In genomic region chr1:168418903-168419302, GRCm38 (mm10) we compare ENCODE assay signal across 17 mouse cellular contexts. TPM values are rescaled to one million over a fixed set of nuclear protein-coding genes. Genes with fewer than 3 reads are reported as not detected.
A peak's percentile ranks its signal among the peaks of the same experiment; 100 is the strongest.
DNase-seq lines count a peak whose midpoint lies in the region; ATAC-seq and TF ChIP-seq lines count a peak whose summit lies in the region.
"Had no signal": no experiment of that assay in that cellular context is flagged by ENCODE, and none has a peak within 500 bp of the region (broad histone marks: within the 10 kb centered on the region; RNA-seq: fewer than 3 reads in every experiment).

No protein-coding gene starts in this region.

- 35% methylated on average over 9 of the region's 9 CpGs for WGBS in heart, embryonic 15.5 days
- 87% methylated on average over 9 of the region's 9 CpGs for WGBS in midbrain, embryonic 13.5 days
- 83% methylated on average over 9 of the region's 9 CpGs for WGBS in midbrain, postnatal 0 days
- 85% methylated on average over 9 of the region's 9 CpGs for WGBS in hindbrain, postnatal 0 days

- no peak for TF ChIP-seq CTCF in midbrain, postnatal 0 days (IDR thresholded peaks at IDR 0.05)
- no peak for TF ChIP-seq CTCF in hindbrain, postnatal 0 days (IDR thresholded peaks at IDR 0.05; ENCODE audit: low read depth)

- peak overlapping the region; percentile 57 for H3K27ac ChIP-seq in heart, embryonic 15.5 days
- 0 out of 2 replicates have a peak overlapping the region, but pooled peaks have one; percentile 14 for H3K27ac ChIP-seq in midbrain, embryonic 13.5 days
- no peak overlapping the region for H3K27ac ChIP-seq in midbrain, postnatal 0 days (ENCODE audit: low read depth, low read length)
- no peak overlapping the region for H3K27ac ChIP-seq in hindbrain, postnatal 0 days
- H3K27ac ChIP-seq: embryonic facial prominence, embryonic 15.5 days; intestine, embryonic 15.5 days; liver, embryonic 14.5 days; midbrain, embryonic 15.5 days; stomach, postnatal 0 days had no signal

- H3K4me1 ChIP-seq in heart, embryonic 15.5 days (replicated peaks): peaks cover 50% of the 10 kb centered on the region
- peaks cover 75% of the 10 kb centered on the region for H3K4me1 ChIP-seq in midbrain, embryonic 13.5 days (replicated peaks)
- peaks cover 16% of the 10 kb centered on the region for H3K4me1 ChIP-seq in midbrain, postnatal 0 days (ENCODE audit: insufficient read depth, low read length)
- H3K4me1 ChIP-seq in hindbrain, postnatal 0 days (ENCODE audit: insufficient read depth, low read length): peaks cover 16% of the 10 kb centered on the region

- H3K4me3 ChIP-seq in heart, embryonic 15.5 days: no peak overlapping the region
- H3K4me3 ChIP-seq in midbrain, embryonic 13.5 days (replicated peaks): no peak overlapping the region
- no peak overlapping the region for H3K4me3 ChIP-seq in midbrain, postnatal 0 days (ENCODE audit: low read depth, low read length)
- H3K4me3 ChIP-seq in hindbrain, postnatal 0 days (ENCODE audit: low read length): no peak overlapping the region
- H3K4me3 ChIP-seq: embryonic facial prominence, embryonic 15.5 days; intestine, embryonic 15.5 days; midbrain, embryonic 15.5 days had no signal

- 0 out of 2 replicates have a peak, but pooled peaks cover 12% of the 10 kb centered on the region for H3K36me3 ChIP-seq in heart, embryonic 15.5 days
- H3K36me3 ChIP-seq in midbrain, embryonic 13.5 days: peaks cover 33% of the 10 kb centered on the region
- H3K36me3 ChIP-seq in midbrain, postnatal 0 days (ENCODE audit: insufficient read depth, low read length): no peaks in the 10 kb centered on the region; the same call in 1 of the 2 replicates
- peaks cover 6% of the 10 kb centered on the region; the same call in 1 of the 2 replicates for H3K36me3 ChIP-seq in hindbrain, postnatal 0 days (ENCODE audit: insufficient read depth, low read length)
- H3K36me3 ChIP-seq: midbrain, embryonic 15.5 days had no signal

- no peak for DNase-seq in heart, adult 8-10 months (ENCODE audit: low spot score)
- DNase-seq in midbrain, postnatal 0 days (ENCODE audit: low spot score): no peak
- peak; percentile 75 to 89 for DNase-seq in frontal cortex, postnatal 36 days (ENCODE audit: low spot score in 2 of 2)
- peak; percentile 66 to 85 for DNase-seq in right cerebral cortex, postnatal 36 days (ENCODE audit: low spot score in 2 of 2)
- DNase-seq in gastrocnemius, postnatal 25 days: no peak
- DNase-seq in hindbrain, postnatal 0 days (ENCODE audit: low spot score): no peak
- DNase-seq: cerebellum, adult 9-11 months; gastrocnemius, postnatal 14 days; lung, postnatal 4 days had no signal

- no peaks in the 10 kb centered on the region for H3K9me3 ChIP-seq in heart, embryonic 15.5 days (replicated peaks)
- no peaks in the 10 kb centered on the region for H3K9me3 ChIP-seq in midbrain, embryonic 13.5 days
- H3K9me3 ChIP-seq in midbrain, postnatal 0 days (ENCODE audit: low read length): no peaks in the 10 kb centered on the region
- no peaks in the 10 kb centered on the region for H3K9me3 ChIP-seq in hindbrain, postnatal 0 days (ENCODE audit: low read length)
- H3K9me3 ChIP-seq: embryonic facial prominence, embryonic 15.5 days; intestine, embryonic 15.5 days; midbrain, embryonic 15.5 days had no signal

- no peak for ATAC-seq in heart, embryonic 15.5 days (replicated peaks; ENCODE audit: insufficient number of reproducible peaks, insufficient read depth, low FRiP score, low read depth)
- ATAC-seq in midbrain, embryonic 13.5 days: no peak
- no peak for ATAC-seq in midbrain, postnatal 0 days (ENCODE audit: low FRiP score)
- no peak for ATAC-seq in hindbrain, postnatal 0 days
- ATAC-seq: CD4-positive, CD25-positive, alpha-beta regulatory T cell, adult 4 months; intestine, embryonic 15.5 days; midbrain, embryonic 15.5 days had no signal

- H3K27me3 ChIP-seq in heart, embryonic 15.5 days: no peaks in the 10 kb centered on the region
- H3K27me3 ChIP-seq in midbrain, embryonic 13.5 days: no peaks in the 10 kb centered on the region
- H3K27me3 ChIP-seq in midbrain, postnatal 0 days (ENCODE audit: insufficient read depth, low read length): no peaks in the 10 kb centered on the region
- H3K27me3 ChIP-seq in hindbrain, postnatal 0 days (ENCODE audit: insufficient read depth, low read length): no peaks in the 10 kb centered on the region
- H3K27me3 ChIP-seq: embryonic facial prominence, embryonic 15.5 days; intestine, embryonic 15.5 days; midbrain, embryonic 15.5 days had no signal

- no peak overlapping the region for H3K9ac ChIP-seq in heart, embryonic 15.5 days
- H3K9ac ChIP-seq in midbrain, embryonic 13.5 days (replicated peaks): no peak overlapping the region
- H3K9ac ChIP-seq in midbrain, postnatal 0 days (replicated peaks; ENCODE audit: low read length, poor library complexity, severe bottlenecking): no peak overlapping the region
- H3K9ac ChIP-seq in hindbrain, postnatal 0 days (replicated peaks; ENCODE audit: low read length): no peak overlapping the region
- H3K9ac ChIP-seq: embryonic facial prominence, embryonic 15.5 days; intestine, embryonic 15.5 days; liver, embryonic 14.5 days; midbrain, embryonic 15.5 days had no signal

- peak overlapping the region; percentile 20; the same call in 1 of the 2 replicates for H3K4me2 ChIP-seq in heart, embryonic 15.5 days
- no peak overlapping the region for H3K4me2 ChIP-seq in midbrain, embryonic 13.5 days (replicated peaks)
- no peak overlapping the region for H3K4me2 ChIP-seq in midbrain, postnatal 0 days (ENCODE audit: low read depth, low read length, poor library complexity, severe bottlenecking)
- no peak overlapping the region for H3K4me2 ChIP-seq in hindbrain, postnatal 0 days (ENCODE audit: low read depth, low read length)
- H3K4me2 ChIP-seq: embryonic facial prominence, embryonic 15.5 days; intestine, embryonic 15.5 days; midbrain, embryonic 15.5 days had no signal

RNA-seq across cellular contexts. Expression of gene Pbx1, which starts 13.2 kb away (rescaled TPM):
- polyA plus RNA-seq in heart, embryonic 15.5 days (2015; fragmentation: Nextera tagmentation; extraction: Ambion mirVana): 21.6 and 22.1 TPM in 2 replicates
- 10 to 100 TPM; 48.1 to 60.7 (median 56.2) TPM for total RNA-seq in heart, adult 8-10 months (2022)
- 84.9 and 91.4 TPM in 2 replicates for polyA plus RNA-seq in midbrain, embryonic 13.5 days (2015; fragmentation: Nextera tagmentation; extraction: Ambion mirVana)
- total RNA-seq in midbrain, postnatal 0 days (2014; rRNA removed): 83.4 and 104 TPM in 2 replicates
- polyA plus RNA-seq in midbrain, postnatal 0 days (2015; fragmentation: Nextera tagmentation; extraction: Ambion mirVana): 50.6 and 57.6 TPM in 2 replicates
- total RNA-seq in gastrocnemius, postnatal 25 days (2021): 10 to 100 TPM; 19.3 to 19.9 TPM
- 44.4 and 51.6 TPM in 2 replicates for total RNA-seq in hindbrain, postnatal 0 days (2014; rRNA removed)
- 33.5 and 37.6 TPM in 2 replicates for polyA plus RNA-seq in hindbrain, postnatal 0 days (2015; fragmentation: Nextera tagmentation; extraction: Ambion mirVana)

Comparison
In these comparisons a context has a peak if more than half of its experiments do, and no peak if none do; other contexts are left out.
1. H3K27ac ChIP-seq: peak in heart, embryonic 15.5 days (single experiment) and midbrain, embryonic 13.5 days (single experiment); none in midbrain, postnatal 0 days (single experiment) and hindbrain, postnatal 0 days (single experiment).
2. DNase-seq: peak in frontal cortex, postnatal 36 days (2 of 2) and right cerebral cortex, postnatal 36 days (2 of 2); none in heart, adult 8-10 months (single experiment), midbrain, postnatal 0 days (single experiment), gastrocnemius, postnatal 25 days (single experiment) and hindbrain, postnatal 0 days (single experiment).